Mouse (Mus musculus): ENCODE measurements around the gene Gtf2ird1.
"Not testable (repeated sequence)": the region's sequence is repeated elsewhere in the genome, so short reads cannot be mapped to it uniquely, and the experiment has no call there.

Gene Gtf2ird1

DNA sequence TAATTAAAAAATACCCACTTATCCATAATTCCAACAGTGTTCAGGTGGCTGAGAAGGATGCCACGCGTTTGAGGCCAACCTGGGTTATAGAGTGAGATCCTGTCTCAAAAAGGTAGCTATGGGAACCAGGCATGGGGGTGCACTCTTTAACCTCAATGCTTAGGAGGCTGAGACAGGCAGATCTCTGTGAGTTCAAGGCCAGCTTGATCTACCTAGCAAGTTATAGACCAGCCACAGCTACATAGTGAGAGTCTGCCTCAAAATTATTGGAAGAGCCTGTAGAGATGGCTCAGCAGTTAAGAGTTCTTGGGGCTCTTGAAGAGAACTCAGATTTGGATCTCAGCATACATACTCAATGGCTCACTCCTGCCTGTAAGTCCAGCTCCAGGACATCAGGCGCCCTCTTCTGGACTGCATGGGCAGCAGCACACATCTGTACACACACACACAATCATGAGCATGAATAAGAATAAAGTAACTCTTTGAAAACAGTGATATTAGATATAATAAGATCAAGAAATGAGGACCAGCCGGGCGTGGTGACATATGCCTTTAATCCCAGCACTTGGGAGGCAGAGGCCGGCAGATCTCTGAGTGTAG, 18.6 kb upstream of the Gtf2ird1 start:
- DNase-seq (ENCODE audit: low spot score in 2 of 2): no peak

DNA sequence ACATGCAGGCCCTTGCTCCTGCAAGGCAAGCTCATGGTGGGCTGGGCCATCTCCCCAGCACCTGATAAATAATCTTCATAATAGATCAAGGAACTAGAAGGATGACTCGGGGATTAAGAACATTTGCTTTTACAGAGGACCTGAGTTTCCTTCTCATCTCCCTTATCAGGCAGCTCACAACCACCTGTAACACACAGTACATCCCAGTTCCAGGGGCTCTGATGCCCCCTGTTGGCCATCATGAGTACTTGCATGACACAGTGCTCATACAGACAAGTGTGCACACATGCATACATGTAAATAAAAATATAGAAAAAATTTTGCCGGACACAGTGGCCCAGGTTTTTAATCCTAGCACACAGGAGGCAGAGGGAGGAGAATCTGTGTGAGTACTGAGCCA, 17.4 kb upstream of the Gtf2ird1 start:
- DNase-seq (ENCODE audit: low spot score in 2 of 2): no peak

DNA sequence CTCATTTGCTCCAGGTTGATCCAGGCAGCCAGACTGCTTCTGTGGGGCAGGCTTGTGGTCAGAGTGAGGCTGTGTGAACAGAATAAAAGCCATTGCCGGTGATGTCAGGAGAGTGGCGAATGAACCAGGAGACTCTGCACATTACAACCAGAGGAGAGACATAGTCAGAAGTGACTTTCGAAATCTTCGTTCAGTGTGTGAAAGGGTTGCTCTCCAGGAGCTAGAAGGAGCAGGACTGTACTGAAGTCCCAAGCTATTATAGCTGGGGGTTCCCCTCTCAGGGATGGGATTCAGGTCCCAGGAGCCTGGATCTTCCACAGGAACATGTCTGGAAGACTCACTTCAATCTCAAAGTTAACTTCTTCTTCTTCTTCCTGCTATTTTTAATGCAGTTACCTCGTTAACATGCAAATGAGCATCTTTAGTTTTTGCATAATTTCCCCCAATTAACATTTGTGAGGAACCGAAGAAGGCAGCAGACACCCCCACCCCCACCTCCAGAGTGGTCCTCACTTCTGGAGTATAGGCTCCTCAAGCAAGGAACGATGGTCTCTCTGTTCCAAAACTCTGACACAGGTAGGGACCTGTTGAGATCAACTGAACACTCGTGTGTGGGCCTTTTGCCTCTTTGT, 14.1 kb upstream of the Gtf2ird1 start:
- no peak for DNase-seq (ENCODE audit: low spot score in 2 of 2)

GRCm38 (mm10) chr5:134469559-134470150, 13.1 kb upstream of the Gtf2ird1 start:
- DNase-seq (ENCODE audit: low spot score in 2 of 2): no peak

DNA sequence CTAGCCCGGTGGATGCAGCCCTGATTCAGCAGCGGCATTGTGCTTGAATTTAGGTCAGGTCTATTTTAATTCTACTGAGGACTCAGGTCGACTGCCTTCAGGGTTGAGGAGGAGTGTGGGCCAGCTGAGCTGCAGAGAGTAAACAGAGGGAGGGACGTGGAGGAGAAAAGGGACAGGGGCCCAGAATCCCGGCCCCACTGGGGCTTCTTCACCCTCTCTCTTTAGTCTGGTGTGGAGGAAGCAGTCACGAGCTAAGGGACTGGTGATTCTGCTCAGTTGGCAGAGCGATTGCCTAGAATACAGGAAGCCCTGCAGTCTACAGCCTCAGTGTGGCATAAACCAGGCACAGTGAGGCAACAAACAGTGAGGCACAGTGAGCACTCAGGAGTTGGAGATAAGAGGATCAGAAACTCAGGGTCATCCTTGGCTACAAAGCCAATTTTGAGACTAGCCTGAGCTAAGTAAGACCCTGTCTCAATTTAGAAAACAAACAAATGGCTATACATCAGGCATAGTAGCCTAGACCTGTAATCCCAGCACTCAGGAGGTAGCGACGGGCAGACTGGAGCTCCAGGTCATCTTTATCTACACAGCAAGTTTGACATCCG, 11.7 kb upstream of the Gtf2ird1 start:
- DNase-seq (ENCODE audit: low spot score in 2 of 2): peak in 1 of 2 experiments; percentile 60

DNA sequence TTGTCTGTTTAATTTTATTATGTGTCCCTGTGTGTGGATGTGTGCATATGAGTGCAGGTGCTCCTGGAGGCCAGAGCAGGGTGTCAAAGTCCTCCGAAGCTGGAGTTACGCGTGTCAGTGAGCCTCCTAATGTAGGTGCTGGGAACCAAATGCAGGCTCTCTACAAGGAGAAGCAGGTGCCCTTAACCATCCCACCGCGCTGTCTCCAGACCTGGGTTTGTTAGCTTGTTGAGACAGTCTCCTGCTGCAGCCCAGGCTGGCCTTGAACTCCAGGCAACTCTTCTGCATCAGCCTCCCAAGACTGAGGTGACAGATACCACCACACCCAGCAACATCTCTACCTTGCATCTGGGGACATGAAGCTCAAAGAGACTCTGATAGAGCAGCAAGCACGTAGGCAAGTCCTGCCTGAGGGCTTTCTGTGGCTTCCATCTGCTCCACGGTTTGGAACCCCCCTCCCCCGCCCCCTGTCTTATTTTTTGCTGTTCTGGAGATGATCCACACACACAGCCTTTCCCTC, 10.6 kb upstream of the Gtf2ird1 start:
- no peak for DNase-seq (ENCODE audit: low spot score in 2 of 2)

DNA sequence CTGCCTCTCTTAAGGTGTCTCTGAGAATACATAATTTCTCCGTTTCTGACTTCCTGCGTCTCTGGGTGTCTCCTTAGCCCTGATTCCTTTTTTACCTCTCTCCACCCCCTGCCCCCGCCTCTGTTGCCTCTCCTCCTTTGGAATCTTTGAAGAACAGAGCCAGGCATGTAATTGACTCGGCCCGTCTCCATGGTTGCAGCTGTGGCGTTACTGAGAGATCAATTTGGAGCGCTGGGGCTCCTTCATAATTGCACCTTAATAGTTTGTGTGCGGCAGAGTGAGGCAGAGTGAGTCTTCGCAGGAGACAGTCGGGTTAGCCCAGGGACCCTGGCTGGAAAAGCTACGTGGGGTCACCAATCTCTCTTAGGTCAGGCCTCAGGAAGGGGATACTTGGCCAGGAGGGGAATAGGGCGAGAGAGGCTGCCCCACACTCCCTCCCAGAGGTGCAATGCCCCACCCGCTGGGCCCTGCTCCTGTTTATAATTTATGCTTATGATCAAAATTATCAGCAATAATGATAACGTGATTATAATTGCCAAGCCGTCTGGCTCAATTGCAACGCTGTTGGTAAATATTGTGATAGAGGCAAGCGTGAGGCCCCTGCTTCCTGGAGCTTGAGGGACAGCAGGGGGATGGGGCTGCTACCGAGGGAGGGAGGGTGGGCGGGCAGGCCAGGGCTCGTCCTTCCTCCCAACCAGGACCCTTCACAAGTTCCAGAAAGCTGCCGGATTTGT, 9.9 kb upstream of the Gtf2ird1 start:
- peak in 1 of 2 experiments; percentile 32 for DNase-seq (ENCODE audit: low spot score in 2 of 2)

DNA sequence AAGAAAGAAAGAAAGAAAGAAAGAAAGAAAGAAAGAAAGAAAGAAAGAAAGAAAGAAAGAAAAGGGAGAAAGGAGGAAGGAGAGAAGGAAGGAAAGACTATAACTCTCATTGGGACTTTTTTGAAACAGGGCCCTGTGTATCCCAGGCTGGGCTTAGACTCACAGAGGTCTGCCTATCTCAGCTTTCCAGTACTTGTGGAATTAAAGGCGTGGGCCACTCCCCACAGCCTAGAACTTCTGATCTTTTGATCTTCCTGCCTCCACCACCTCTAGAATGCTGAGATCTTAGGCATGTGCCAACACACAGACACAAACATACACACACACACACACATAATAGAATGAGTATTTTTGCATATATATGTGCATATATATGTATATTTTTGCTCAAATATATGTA, 8.7 kb upstream of the Gtf2ird1 start:
- no peak for DNase-seq (ENCODE audit: low spot score in 2 of 2)

- no peak for DNase-seq (ENCODE audit: low spot score in 2 of 2)
Measured at GRCm38 (mm10) chr5:134464225-134464624, 7.7 kb upstream of the Gtf2ird1 start.

DNA sequence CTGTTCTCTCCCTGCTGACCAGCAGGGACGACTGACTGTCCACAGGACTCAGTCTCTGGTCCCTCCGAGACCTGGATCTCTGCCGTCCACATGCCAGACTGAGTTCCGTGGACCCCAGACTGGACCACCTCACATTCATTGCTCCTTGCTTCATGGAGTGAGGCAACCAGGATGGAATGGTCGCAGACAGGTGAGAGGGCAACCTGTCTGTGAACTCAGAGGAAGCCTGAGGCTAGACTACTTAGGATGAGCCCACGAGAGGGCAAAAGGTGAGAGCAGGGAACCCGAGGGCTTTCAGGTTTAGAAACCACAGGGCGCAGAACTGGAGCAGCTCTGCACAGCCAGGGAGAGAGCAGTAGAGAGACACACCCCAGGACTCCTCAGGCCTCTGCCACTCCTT, 6.2 kb upstream of the Gtf2ird1 start:
- DNase-seq (ENCODE audit: low spot score in 2 of 2): no peak

DNA sequence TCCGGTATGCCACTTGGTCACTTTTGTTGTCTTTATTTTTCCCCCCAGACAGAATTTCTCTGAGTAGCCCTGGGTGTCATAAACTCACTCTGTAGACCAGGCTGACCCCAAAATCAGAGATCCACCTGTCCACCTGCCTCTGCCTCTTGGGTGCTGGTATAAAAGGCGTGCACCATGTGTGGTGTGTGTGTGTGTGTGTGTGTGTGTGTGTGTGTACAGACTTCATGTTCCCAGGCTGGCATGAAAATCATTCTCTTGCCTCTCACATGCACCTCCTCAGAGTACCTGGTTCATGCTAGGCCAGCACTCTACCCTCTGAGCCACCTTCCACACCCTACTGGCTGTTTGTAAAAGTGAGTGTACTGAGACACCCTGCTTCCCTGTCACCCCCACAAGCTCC, 5.8 kb upstream of the Gtf2ird1 start:
- no peak for DNase-seq (ENCODE audit: low spot score in 2 of 2)

DNA sequence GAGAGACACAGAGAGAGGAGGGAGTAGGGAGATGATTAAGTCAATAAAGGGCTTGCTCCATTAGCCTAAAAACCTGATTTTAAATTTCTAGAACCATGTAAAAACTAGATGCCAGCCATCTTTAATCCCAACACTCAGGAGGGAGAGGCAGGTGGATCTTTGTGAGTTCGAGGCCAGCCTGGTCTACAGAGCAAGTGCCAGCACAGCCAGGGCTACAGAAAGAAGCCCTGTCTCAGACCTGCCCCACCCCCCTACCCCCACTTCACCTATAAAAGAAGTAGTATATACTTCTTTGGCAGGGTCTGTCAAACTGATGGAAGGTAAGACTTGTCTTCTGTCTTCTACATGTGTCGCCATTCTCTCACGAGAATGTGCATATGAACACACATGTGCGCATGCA, 4.0 kb upstream of the Gtf2ird1 start:
- DNase-seq (ENCODE audit: low spot score in 2 of 2): no peak

DNA sequence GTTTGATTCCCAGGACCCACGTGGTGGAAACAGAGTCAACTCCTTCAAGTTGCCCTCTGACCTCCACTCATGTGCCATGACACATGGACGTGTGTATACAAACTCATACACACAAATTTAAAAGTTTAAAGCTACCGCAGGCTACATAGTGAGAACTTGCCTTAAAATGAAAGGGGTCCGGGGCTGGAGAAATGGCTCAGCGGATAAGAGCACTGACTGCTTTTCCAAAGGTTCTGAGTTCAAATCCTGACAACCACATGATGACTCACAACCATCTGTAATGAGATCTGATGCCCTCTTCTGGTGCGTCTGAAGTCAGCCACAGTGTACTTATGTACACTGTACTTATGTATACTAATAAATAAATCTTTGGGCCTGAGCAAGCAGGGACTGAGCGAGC, 2.6 kb upstream of the Gtf2ird1 start:
- DNase-seq (ENCODE audit: low spot score in 2 of 2): no peak

DNA sequence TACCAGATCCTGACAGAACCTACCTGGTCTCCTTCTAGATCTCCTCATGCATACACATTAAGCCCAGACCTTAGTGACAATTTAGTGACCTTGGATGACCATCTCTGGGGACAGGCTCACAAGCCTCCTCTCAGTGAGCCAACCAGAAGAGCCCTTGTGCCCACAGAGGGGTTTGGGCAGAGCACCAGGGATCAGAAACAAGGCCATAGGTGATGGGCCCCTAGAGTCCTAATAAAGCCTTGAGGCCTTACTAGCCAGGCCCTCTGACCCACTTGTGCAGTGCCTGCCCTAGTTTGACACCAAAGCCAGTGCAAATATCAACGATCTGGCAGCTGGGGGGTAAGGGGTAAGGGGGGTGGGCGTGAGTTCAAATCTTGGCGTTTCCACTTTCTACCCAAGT, 1.9 kb upstream of the Gtf2ird1 start:
- DNase-seq (ENCODE audit: low spot score in 2 of 2): no peak

GRCm38 (mm10) chr5:134457371-134457770, 855 bp upstream of the Gtf2ird1 start:
- DNase-seq (ENCODE audit: low spot score in 2 of 2): no peak

- peak; percentile 35 to 39 for DNase-seq (ENCODE audit: low spot score in 2 of 2)
Measured at GRCm38 (mm10) chr5:134455914-134456423, 547 bp downstream of the Gtf2ird1 start.

DNA sequence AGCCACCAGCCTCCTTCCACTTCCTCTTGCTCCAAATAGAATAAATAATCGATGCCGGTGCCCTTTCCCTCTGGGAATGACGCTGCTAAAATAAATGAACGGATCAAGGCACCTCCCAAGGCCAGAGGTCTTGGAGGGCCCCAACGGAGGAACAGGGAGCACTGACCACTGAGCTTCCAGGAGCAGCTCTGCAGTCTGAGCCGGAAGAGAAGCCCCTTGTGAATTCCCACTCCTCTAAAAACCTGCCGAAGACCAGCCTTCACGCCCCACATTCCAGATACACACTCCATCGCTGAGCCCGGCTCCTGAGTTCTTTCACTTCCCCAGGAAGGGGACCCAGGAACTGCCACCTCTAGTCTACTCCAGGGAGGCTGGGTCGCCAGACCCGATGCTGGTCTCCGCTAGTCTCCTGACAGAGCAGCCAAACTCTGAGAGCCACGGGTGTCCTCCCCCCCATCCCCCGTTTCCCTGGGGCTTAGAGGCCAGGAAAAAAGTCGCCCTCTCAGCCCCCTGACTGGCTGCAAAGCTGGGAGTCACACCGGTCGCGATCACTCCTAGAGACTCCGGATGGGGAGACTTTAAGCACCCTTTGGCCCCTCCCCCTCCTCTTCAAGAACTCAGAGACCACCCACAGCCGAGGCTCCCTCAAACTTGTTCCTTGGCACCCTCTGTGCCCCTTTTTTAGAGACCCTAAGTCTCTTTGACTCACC, 1.2 kb downstream of the Gtf2ird1 start:
- DNase-seq (ENCODE audit: low spot score in 2 of 2): peak in 1 of 2 experiments; percentile 20

DNA sequence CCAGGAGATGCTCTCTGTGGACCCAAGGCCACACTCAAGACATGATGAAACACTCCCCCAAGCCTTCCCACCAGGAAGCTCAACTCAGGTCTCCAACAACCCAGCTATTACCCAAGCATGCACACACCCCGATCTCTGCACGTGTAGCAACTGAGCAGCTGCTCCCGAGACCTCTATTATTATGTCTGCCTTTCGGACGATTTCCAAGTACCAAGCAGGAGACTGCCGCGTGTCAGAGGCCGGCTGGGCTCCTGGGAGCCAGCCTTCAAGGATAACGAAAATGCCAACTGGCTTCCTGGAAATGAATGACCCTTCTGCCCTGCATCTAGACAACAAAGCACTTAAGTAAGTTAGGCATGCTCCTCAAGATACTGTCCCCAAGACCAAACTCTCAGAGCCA, 2.1 kb downstream of the Gtf2ird1 start:
- no peak for DNase-seq (ENCODE audit: low spot score in 2 of 2)

DNA sequence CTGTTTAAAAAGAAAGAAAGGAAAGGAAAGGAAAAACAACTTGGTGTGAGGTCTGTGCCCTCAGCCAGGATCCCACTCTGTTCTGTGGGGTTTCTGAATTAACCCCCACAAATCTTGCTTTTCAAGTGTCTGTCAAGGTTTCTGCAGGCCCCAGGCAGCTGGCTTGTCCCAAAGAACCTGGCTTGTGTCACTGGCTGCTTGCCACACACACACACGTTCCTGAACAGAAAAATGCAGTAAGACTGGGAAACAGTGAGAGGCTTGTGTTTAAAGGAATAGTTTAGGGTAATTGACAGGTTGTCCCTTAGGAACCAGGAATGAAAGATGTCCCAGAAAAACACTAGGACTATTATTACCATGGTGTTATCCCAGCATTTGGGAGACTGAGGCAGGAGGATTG, 2.9 kb downstream of the Gtf2ird1 start:
- DNase-seq (ENCODE audit: low spot score in 2 of 2): no peak

- DNase-seq (ENCODE audit: low spot score in 2 of 2): not testable (repeated sequence)
Measured at GRCm38 (mm10) chr5:134446755-134447154, 9.8 kb downstream of the Gtf2ird1 start.

- DNase-seq (ENCODE audit: low spot score in 2 of 2): no peak
Measured at GRCm38 (mm10) chr5:134445895-134446294, 10.6 kb downstream of the Gtf2ird1 start.
